Mouse (Mus musculus) lung, postnatal 14 days (tissue): ENCODE results near the gene Spi1.
"Not testable (repeated sequence)": the region's sequence is repeated elsewhere in the genome, so short reads cannot be mapped to it uniquely, and the experiment has no call there.

ENCODE experiments used
- DNase-seq: peaks from one replicate; pipeline ENCODE4 v3.0.0; 2021

Gene Spi1

GRCm38 (mm10) chr2:91081775-91082695 lies at the start of gene Spi1:
Gene Spi1, plus strand, starts transcription at chr2:91082390.
- DNase-seq, result no peak

DNA sequence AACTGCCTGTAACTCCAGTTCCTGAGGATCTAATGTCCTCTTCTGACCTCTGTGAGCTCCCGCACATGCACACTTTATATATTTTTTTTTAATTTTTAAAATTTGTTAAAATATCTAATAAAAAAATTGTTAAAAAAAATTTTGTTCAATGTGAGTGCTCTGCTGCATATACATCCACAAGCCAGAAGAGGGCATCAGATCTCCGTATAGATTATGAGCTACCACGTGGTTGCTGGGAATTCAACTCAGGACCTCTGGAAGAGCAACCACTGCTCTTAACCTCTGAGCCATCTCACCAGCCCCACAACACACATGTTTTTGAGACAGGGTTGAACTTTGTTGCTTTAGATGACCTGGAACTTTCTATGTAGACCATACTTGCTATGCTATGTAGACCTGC lies 49.2 kb upstream of the Spi1 start:
- no peak for DNase-seq

DNA sequence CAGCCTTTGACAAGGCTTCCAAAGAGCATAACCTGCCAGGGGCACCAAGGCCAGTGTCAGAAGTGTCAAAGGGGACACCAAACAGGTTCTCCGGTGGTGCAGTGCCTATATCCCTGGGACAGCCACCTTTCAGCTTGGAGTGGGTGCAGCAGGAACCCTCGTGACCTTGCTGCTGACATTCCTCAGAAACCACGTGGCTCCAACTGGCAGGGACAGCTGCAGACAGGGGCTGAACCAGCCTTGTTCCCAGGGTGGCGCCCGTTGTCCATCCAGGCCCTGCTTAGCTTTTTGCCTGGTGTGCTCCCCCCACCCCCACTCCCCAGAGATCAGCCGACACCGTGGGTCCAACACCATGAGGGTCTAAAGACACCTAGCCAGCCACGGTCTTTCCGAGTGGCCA lies 46.8 kb upstream of the Spi1 start, which contains the start of gene Rapsn:
TSS of gene Rapsn (plus strand) at position 236 of the 400 bp plus-strand sequence.
- DNase-seq, result peak; percentile 37

GRCm38 (mm10) chr2:91041786-91042185 lies 40.4 kb upstream of the Spi1 start:
- no peak for DNase-seq

DNA sequence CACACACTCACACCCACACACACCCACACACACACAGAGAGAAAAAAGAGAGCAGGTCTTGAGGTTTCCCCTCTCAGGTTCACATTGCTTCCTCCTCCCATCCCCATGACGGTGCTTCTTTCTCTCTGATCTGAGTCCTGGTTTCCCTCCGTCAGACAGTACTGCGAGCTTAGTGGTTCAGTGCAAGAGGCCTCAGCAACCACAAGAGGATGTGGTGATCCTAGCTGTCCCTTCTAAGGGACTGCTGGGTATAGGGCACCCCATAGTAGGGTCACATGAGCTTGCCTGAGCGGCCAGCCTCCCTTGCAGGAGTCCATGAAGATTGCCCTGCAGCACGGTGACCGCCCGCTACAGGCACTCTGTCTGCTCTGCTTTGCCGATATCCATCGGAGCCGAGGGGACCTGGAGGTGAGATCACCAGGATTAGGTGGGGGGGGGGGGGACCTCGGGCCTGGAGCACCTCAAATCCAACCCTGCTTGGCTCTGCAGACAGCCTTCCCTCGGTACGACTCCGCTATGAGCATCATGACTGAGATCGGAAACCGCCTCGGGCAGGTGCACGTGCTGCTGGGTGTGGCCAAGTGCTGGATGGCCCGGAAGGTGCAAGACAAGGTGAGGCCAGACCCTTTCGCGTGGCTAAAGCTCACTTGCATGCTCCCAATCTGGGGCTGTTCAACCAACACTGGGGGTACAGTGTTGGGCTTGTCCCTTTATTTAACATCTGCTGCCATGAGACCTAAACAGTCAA lies 39.4 kb upstream of the Spi1 start:
- no peak for DNase-seq

- DNase-seq, result no peak
These were observed 37.5 kb upstream of the Spi1 start for GRCm38 (mm10) chr2:91044727-91045126.

DNA sequence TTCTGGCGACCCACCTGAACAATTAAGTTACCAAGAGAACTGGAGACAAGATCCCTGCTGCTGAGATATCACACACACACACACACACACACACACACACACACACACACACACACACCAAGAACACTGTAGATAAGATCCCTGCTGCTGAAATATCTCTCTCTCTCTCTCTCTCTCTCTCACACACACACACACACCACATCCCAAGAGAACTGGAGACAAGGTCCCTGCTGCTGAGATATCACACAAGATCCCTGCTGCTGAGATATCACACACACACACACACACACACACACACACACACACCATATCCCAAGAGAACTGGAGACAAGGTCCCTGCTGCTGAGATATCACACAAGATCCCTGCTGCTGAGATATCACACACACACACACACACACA lies 36.4 kb upstream of the Spi1 start:
- DNase-seq, result not testable (repeated sequence)

DNA sequence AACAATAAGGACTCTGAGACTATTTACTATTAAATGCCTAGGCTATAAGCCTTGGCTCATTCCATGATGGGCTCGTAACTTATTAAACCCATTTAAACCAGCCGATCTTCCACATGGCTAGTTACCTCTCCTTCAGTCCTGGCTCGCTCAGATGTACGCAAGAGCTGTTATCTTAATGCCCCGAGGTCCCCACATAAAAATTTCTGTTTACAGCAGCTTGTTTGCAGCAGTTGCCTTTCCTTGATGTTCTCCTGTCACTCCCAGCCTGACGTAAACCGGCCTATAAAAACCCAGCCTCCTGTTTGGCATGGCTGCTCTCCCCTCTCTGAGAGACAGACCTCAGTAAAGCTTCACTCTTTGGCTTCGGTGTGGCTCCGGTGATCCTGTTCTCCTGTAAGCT lies 34.8 kb upstream of the Spi1 start:
- DNase-seq, result no peak

GRCm38 (mm10) chr2:91051917-91052316 lies 30.3 kb upstream of the Spi1 start:
- DNase-seq, result no peak

DNA sequence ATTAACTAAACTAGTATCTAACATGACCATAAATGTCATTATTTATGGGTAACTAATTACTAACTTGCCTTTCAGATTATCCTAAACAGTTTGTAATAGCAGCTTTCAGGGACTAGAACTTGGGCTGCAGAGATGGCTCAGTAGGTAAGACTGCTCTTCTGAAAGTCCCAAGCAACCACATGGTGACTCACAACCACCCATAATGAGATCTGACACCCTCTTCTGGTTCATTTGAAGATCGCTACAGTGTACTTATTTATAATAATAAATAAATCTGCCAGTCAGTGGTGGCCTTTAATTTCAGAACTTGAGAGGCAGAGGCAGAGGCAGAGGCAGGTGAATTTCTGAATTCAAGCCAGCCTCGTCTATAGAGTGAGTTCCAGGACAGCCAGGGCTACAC lies 29.4 kb upstream of the Spi1 start:
- DNase-seq, result no peak

- DNase-seq, result no peak
These were observed 28.8 kb upstream of the Spi1 start for GRCm38 (mm10) chr2:91053181-91053933.

DNA sequence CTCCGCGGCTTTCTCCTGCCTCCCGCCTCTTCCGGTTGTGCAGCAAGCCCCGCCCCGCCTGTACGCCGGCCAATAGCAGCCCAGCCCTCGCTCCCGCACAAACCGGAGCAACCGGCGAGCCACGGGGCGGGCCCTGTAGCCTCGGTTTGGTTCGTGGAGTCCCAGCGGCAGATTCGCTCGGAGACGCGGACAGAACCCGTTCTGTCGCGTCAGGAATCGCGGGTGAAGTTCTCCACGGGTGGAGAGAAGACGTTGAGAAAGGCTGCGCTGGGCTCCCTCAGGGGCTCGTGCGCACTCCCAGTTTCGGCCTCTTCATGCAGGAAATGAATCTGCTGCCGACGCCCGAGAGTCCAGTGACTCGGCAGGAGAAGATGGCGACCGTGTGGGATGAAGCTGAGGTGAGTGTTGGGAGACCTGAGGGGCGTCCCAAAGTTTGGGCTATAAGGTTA lies 28.2 kb upstream of the Spi1 start, which contains the start of gene Psmc3:
TSS of gene Psmc3 (plus strand) at position 76 of the 449 bp plus-strand sequence.
- peak; percentile 98 for DNase-seq

- DNase-seq, result no peak
These were observed 23.8 kb upstream of the Spi1 start for GRCm38 (mm10) chr2:91058435-91058834.

DNA sequence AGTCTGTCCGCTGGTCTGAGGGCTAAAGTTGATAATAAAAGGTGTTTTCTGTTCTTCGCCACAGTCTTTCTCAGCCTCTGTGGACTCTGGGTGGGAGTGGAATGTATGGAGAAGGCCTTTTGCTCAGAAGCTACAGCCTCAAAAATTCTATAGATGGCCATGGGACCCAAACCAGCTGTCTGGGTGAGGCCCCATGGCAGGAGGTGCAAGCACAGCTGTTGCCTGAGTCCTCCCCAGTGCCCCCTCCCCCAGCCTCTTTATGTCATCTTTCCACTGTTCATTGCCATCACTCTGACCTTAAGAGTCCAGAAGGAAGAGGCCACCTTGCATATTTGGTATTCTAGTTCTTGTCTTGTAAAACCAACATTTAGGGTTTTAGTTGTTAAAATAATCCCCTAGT lies 22.8 kb upstream of the Spi1 start:
- no peak for DNase-seq

DNA sequence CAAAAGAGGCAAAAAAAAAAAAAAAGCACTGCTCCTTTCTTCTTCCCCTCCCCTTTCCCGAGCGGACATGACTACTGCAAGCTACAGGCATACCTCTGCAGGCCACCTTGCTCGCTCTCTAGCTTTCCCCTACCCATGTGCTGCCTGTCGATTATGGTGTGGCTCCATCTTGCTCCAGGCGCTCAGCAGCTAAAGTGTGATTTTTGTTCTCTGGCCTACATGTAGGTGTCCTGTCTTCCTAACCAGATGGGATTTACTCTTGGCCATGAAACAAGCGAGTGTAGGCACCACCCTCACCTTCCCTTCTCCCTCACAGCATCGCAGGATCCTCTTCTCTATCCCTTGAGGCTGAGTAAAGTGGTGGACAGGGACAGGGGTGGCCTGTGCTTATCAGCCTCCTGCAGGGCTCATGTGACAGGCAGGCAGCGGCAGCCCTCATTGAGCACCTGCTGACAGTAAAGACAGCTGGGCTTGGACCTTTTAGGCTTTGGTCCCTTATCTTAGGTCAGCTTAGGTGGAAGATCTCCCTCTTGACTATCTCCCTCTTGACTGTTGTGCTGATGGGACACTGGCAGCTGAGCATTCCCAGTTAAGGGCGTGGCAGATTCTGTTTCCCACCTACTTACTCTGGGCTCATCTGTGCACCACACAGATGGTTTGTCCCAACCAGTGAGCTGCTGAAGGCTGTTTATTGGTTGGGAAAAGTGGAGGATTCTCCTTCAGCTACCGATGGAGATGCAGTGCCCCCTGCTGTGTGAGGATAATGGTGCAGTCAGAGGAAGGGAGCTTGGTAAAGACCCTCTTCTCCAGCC lies 21.4 kb upstream of the Spi1 start:
- DNase-seq, result peak; percentile 55

DNA sequence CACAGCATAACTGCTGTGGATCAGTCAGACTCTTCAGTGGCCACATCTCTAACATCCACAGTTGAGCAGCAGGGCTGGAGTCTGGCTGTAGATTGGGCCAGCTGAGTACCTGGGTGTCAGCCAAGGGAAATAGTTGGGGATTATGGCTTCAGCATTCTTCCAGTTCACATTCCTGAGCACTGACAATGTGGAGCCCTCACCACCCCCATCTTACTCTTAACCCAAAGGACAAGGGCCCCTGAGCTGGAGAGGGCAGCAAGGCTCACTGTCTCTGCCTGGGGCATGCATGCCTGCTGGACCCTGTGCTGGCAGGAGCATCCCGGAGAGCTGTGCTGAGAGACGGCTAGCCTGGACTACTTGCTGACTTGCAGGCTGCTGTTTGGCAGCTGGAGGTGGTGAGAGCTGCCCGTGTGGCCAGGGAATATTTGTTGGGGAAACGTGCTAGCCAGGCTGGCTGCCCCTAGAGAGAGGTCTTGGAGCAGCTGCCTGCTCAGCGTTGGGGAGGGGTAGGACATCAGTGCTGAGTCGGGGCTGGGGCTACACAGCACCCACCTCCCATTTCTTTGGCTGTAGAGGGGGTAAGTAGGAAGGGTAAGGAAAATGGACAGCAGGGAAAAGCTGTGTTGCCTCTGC lies 20.2 kb upstream of the Spi1 start:
- DNase-seq, result peak; percentile 60

DNA sequence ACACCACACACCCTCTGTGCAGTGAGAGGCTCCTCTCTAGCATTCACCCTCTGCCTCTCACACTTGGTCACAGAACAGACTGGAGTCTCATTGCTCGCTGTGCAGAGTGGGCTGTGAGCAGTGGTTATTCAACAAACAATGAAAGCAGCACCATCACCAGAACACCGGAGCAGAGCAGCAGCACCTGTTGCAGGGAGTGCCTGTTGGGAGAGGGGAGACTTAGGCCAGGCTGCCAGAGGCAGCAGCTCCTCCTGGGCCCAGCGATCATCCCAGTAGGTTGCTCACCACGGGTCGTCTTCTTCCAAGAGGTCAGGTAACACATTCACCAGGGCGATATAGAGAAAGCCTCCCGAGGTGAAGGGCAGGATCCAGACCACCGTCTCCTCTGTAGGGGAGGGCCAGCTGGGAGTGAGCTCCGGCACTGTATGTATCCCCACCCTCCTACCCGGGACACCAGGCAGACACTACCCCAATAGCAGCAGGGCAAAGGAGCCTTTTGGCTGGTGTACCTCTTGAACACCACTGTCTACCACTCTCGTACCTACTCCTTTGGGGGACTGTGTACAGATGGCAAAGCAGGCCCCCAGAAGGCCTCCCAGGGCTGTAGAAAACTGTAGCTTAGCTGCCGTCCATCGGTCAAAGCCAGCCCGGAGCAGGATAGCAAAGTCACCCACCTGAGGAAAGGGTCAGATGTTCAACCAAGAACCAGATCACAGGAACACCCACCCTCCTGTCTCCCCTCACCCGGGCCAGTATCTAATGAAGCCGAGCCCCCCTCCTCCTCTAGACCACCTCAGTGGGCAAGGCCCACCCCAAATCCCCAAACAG lies 19.2 kb upstream of the Spi1 start:
- DNase-seq, result no peak

DNA sequence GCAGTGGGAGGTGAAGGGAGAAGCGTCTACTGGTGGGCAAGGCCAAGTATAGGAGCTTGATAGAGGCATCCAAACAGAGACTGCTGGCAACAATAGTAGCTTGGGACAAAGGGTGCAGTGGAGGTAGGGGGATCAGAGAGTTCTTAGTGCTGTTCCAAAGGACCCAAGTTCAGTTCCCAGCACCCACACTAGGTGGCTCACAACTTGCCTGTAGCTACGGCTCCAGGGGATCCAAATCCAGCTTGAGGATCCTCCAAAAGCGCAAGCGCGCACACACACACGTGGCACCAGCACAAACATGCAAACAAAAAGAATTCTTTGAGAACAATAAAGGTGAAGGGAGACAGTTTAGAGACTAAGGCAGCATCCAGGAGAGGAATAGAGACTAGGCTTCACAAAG lies 18.0 kb upstream of the Spi1 start:
- no peak for DNase-seq

GRCm38 (mm10) chr2:91065544-91065943 lies 16.6 kb upstream of the Spi1 start:
- DNase-seq, result peak; percentile 62

GRCm38 (mm10) chr2:91066455-91066854 lies 15.7 kb upstream of the Spi1 start:
- DNase-seq, result no peak
